Mouse (Mus musculus): ENCODE measurements around the gene Mrc2.

Gene Mrc2

GRCm38 (mm10) chr11:105348495-105348982 lies 56.1 kb downstream of the Mrc2 start:
- intact Hi-C loops (cut with DNase I) = loop anchor here (5.0 kb wide), 2 partner anchors 244 to 564 kb away; no protein-coding TSS in a partner anchor

- intact Hi-C loops (cut with DNase I) = loop anchor here (5.0 kb wide), 2 partner anchors 242 to 562 kb away; no protein-coding TSS in a partner anchor
Observed at GRCm38 (mm10) chr11:105349780-105350324, 57.4 kb downstream of the Mrc2 start.

- intact Hi-C loops (cut with DNase I) = no loop called here
Observed at GRCm38 (mm10) chr11:105350643-105351042, 58.2 kb downstream of the Mrc2 start.

DNA sequence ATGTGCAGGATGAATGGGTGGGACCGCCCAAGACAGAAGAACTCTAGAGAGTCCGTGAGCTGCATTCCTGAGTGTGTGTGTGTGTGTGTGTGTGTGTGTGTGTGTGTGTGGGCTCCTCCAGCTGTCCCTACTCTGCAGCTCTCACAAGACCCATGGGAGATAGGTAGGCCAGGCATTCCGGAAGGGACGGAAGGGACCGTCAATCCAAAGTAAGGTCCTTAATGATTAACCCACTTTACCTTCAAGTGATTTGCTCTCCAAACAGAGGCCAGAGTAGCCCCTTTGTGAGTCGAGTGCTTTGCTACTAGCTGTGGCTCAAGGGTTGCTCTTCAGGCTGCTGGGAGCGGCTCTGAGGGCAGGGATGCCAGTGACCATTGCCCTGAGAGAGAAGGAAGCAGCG lies 59.7 kb downstream of the Mrc2 start:
- intact Hi-C loops (cut with DNase I) = no loop called here

DNA sequence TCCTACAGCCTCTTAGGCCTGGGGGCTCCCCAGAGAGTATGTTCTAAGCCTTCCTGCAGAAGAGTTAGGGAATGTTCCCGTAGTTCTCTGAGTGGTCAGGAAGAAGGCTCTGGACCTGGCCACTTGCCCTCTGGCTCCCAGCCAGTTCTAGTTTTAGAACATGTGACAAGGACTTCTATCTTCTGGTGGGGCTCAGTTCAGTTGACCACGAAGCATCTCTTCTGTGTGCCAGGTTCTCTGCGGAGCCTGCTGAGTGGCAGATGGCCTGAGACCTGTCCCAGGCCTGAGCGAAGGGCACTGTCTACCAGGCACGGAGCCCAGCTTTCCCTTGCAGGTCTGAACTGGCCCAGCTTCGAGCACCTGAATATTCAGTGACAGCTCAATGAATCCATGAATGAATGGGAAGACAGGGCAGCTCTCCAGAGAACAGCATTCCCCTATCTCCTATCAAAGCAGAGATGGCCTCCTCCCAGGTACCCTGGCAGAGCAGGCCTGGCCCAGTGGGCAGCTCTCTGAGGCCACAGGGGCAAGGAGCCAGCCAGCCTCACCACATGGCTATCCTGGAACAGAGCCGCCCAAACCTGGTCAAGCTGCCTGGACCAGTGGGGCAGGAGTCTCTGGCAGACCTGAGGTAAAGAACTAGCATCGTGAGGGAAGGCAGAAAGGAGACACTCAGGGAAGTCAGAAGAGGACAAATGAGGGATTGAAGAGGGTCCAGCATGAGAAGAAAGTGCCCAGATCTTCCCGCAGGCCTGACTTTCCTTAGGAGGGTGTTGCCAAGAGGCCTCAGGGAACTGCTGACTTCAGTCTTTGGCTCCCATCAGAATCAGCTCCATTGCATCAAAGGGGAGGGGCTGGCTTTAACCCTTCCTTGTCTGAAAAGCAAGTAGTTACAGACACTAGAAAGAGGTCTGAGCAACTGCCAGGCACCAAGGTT lies 60.8 kb downstream of the Mrc2 start:
- intact Hi-C loops (cut with DNase I) = no loop called here

GRCm38 (mm10) chr11:105353891-105354280 lies 61.4 kb downstream of the Mrc2 start:
- intact Hi-C loops (cut with DNase I) = no loop called here

- intact Hi-C loops (cut with DNase I) = no loop called here
Observed at GRCm38 (mm10) chr11:105356301-105356700, 63.9 kb downstream of the Mrc2 start.

- intact Hi-C loops (cut with DNase I) = loop anchor here (5.0 kb wide), 1 partner anchor 550 kb away; no protein-coding TSS in a partner anchor
Observed at GRCm38 (mm10) chr11:105362041-105362765, 69.8 kb downstream of the Mrc2 start.

- intact Hi-C loops (cut with DNase I) = loop anchor here (1.0 to 5.0 kb wide), 2 partner anchors 229 to 549 kb away; no protein-coding TSS in a partner anchor
Observed at GRCm38 (mm10) chr11:105362946-105363597, 70.6 kb downstream of the Mrc2 start.

- intact Hi-C loops (cut with DNase I) = loop anchor here (1.0 to 5.0 kb wide), 2 partner anchors 229 to 549 kb away; no protein-coding TSS in a partner anchor
Observed at GRCm38 (mm10) chr11:105363598-105364385, 71.3 kb downstream of the Mrc2 start.

DNA sequence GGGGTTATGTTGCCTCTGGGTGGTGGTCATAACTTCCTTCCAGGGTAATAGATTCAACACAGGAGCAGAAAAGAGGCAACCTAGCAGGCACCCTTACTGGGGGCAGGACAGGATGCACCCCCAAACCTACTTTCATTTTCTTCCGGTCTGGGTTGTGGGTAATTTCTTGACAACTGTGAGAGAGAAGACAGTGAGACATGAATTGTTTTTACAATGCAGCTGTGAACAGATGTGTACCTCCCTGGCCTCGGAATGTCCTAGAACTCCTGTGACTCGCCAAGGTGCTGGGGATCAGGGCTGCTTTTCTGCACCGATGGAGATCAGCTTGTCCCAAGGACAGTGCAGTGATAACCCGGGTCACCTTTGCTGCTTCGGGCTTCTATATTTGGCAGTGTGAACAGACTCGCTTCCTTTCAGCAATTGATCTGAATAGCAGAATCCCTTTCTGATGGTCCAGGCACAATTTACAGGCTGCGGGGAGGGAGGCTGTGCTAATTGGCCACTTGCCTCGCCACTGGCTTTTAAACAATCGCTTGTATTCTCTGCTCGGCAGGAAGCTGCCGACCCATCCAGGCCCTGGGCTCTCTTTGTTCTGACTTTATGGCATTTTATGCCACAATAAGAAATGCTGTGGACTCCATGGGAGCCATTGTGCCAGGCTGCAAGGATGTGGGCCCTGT lies 72.1 kb downstream of the Mrc2 start:
- intact Hi-C loops (cut with DNase I) = loop anchor here (5.0 kb wide), 1 partner anchor 548 kb away; no protein-coding TSS in a partner anchor

DNA sequence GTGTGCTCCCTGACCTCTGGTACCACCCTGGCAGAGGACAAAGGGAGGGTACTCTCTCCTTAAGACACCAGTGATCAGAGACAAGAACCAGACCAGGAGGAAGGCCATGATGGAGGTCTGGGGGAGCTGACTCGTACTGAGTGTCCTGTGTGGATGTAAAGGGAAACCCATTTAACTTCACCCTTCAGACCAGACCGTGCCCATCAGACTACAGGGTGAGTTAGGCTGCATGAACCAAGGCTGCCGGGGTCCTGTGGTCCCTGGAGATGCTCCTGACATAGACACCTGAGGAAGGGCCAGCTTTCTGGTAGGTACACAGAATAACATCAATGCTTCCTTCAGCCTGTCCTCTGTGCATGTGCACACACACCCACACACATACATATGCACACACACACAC lies 73.2 kb downstream of the Mrc2 start:
- intact Hi-C loops (cut with DNase I) = no loop called here

GRCm38 (mm10) chr11:105366051-105366450 lies 73.6 kb downstream of the Mrc2 start:
- intact Hi-C loops (cut with DNase I) = no loop called here

DNA sequence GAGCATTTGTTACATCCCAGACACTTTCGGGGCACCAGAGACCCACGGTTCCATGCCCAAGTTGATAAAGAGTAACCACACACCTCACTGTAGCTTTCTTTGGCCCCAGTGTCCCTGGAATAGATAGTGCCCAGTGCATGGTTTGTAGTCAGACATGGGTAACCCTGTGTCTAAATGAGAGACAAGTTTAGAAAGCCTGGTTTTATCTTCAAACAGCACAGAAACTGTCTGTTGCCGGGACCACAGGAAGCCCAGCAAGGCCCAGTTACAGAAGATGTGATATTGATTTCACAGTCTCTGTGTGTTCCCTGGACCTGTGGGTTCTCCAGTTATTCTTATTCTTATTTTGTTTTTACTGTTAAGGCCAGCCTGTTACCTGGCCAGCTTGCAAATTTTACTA lies 74.7 kb downstream of the Mrc2 start:
- intact Hi-C loops (cut with DNase I) = no loop called here

DNA sequence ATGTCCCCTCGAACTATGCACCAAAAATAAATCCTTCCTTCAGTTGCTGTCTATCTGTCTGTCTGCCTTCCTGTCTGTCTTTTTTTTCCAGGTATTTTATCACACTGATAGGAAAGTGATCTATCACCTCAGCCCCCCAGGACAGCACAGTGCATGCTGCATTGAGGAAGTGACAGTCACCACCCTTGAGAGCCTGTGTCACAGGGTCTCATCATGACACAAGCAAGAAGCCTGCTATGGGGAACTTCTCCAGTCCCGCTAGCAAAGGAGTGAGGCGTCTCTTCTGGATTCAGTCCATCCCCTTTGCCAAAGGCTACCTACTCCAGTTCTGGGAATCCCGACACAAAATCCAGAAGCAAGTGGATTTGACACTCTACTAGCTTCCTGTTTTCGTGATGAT lies 76.4 kb downstream of the Mrc2 start:
- intact Hi-C loops (cut with DNase I) = no loop called here

DNA sequence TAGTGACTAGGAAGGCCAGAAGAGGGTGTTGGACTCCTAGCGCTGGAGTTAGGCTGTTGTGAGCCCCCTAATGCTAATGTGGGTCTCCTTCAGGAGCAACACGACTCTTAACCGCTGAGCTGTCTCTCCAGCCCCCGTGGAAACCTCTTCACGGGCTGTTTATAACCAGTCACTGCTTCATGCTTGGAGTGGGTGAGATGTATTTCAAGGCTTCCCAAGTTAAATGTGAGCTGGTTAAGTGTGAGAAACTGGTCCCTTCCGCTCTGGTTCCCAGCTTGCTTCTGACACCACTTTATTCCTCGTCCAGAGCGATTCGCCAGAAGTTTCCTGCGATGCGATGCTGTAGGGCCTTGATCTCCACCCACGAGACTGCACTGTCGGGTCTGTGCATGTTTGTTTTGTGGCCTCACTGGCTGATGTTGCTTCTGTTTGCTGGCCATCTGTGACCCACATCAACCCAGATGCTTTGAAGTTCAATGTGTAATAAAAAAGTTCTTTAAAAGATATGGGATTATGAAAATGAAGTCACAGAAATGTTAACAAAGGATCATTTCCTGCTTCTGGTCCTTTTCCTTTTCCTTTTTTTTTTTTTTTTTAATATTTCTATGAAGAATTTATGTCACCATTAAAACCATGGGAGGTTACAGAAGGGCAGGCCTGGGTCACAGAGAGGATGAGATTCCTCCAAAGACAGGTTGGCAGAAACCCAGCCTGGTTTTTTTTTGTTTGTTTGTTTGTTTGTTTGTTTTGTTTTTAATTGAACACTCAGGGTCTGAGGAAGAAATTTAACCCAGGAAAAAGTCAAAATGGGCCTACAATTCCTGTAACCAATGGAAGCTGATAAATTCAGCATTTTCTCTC lies 77.3 kb downstream of the Mrc2 start:
- intact Hi-C loops (cut with DNase I) = no loop called here

- intact Hi-C loops (cut with DNase I) = no loop called here
Observed at GRCm38 (mm10) chr11:105371818-105372217, 79.4 kb downstream of the Mrc2 start.

DNA sequence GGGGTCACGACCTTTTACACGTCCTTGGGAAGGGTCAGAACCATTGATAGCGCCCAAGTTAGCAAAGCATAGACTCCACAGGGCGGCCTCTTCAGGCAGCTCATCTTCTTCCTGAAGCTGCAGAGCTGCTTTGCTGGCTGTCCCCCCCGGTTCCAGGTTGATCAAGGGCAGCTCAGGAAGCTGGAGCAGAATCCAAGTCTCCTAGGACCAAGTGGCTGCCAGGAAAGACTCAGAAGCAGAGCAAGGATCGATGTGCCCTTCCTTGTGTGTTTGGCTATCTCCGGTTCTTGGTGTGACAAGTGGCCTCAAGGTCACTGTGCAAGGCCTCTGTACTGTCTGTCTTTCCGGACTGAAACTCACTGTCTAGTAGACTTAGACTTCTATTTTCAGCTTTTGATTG lies 81.4 kb downstream of the Mrc2 start:
- intact Hi-C loops (cut with DNase I) = no loop called here

Measured in adrenal gland (tissue).